Mouse (Mus musculus) neural tube, embryonic 11.5 days (tissue): ENCODE results near the gene Ablim1. TPM values are rescaled to one million over a fixed set of nuclear protein-coding genes. Genes with fewer than 3 reads are reported as not detected.

Experiments used
- ATAC-seq: fragments of 200-750 bp; cut with Nextera tagmentation; 2 replicates; pipeline ENCODE4 v1.8.0; 2017; ENCODE audit warnings: moderate number of reproducible peaks, mild to moderate bottlenecking, moderate TSS enrichment, moderate library complexity; ENCODE audit not compliant: insufficient read depth, low FRiP score, low TSS enrichment
- DNase-seq: peaks from one replicate; pipeline ENCODE4 v3.0.0-alpha.2; 2015; ENCODE audit warnings: low spot score
- H3K27ac ChIP-seq: fragments of 300-500 bp; sonication (generic); 2 replicates; pipeline ENCODE4 v1.5.1; 2014; ENCODE audit warnings: low read depth, mild to moderate bottlenecking, low read length
- H3K27me3 ChIP-seq: fragments of 300-500 bp; sonication (generic); 2 replicates; pipeline ENCODE4 v1.6.1; 2014; ENCODE audit warnings: mild to moderate bottlenecking, low read length, mixed read lengths; ENCODE audit not compliant: control insufficient read depth, insufficient read depth
- H3K36me3 ChIP-seq: fragments of 300-500 bp; sonication (generic); 2 replicates; pipeline ENCODE4 v1.6.1; 2014; ENCODE audit warnings: mild to moderate bottlenecking, low read length, moderate library complexity, mixed read lengths; ENCODE audit not compliant: control insufficient read depth, insufficient read depth
- H3K4me1 ChIP-seq: fragments of 300-500 bp; sonication (generic); 2 replicates; pipeline ENCODE4 v1.6.1; 2014; ENCODE audit warnings: low read length, mixed read lengths; ENCODE audit not compliant: control insufficient read depth, insufficient read depth
- H3K4me2 ChIP-seq: fragments of 300-500 bp; sonication (generic); 2 replicates; pipeline ENCODE4 v1.6.1; 2014; ENCODE audit warnings: low read depth, mild to moderate bottlenecking, moderate library complexity
- H3K4me3 ChIP-seq: fragments of 300-500 bp; sonication (generic); 2 replicates; pipeline ENCODE4 v1.5.1; 2014; ENCODE audit warnings: low read depth, low read length
- H3K9ac ChIP-seq: fragments of 300-500 bp; sonication (generic); 2 replicates; pipeline ENCODE4 v1.6.1; 2014; ENCODE audit warnings: mild to moderate bottlenecking, low read length
- H3K9me3 ChIP-seq: fragments of 300-500 bp; sonication (generic); 2 replicates; pipeline ENCODE4 v1.6.1; 2016; ENCODE audit warnings: low read length; ENCODE audit not compliant: control insufficient read depth
- WGBS: fragments of 180-500 bp; shearing (Covaris S2); extraction: QIAGEN DNeasy Blood & Tissue Kit; methylation state at CpG from one replicate; pipeline ENCODE4 v1.1.7; 2014; 5-methylcytosine and 5-hydroxymethylcytosine counted together
- polyA plus RNA-seq: library from polyadenylated mRNA; unstranded; fragments of >200 nt; fragmentation: Nextera tagmentation; extraction: Ambion mirVana; gene quantifications from 2 replicates; pipeline ENCODE4 v1.2.1, GENCODE M21; 2014

Ablim1 gene
- polyA plus RNA-seq, 1 experiment from 2014 or later: 24.5 TPM

DNA sequence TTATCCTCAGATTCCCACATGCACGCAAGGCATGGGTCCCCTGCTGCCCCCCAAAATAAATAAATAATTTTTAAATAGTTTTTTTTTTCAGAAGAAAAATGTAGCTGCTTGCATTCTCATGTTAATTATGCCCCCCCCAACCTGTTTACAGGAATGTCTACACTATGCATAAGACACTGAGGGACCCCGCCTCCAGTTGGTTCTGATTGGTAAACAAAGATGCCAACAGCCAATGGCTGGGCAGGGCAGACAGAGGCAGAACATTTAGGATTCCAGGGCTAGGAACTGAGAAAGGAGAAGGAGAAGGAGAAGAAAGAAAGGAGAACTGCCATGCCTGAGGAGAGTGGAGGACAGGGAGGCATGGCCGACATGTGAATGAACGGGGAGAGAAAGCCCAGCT, 18.6 kb upstream of the Ablim1 start:
- DNase-seq (no peak), ATAC-seq (no peak)
- 87% methylated on average over 4 of the region's 4 CpGs for WGBS
- H3K4me3 ChIP-seq: no peak overlapping the region
- no peaks in the 10 kb centered on the region for H3K36me3 ChIP-seq
- no peaks in the 10 kb centered on the region for H3K9me3 ChIP-seq
- no peak overlapping the region for H3K27ac ChIP-seq
- H3K9ac ChIP-seq: no peak overlapping the region
- H3K4me1 ChIP-seq: no peaks in the 10 kb centered on the region
- no peaks in the 10 kb centered on the region for H3K27me3 ChIP-seq
- H3K4me2 ChIP-seq: no peak overlapping the region

DNA sequence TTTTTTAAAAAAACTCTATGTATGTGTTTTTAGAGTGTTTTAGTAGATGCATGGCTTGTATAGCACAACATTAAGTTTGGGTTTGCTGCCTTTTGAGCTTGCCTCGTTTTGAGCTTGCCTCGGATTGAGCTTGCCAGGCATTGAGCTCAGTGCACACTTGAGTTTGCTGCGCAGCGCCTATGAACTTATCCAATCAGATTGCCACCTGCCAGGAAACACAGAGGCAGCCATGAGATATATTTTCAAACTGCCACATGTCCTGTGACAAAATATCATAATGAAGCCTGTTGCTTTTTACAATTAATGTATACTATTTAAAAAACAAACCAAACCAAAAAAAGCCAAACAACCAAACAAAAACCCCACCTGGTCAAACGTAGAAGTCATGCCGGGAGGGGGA, 16.5 kb upstream of the Ablim1 start:
- no peaks in the 10 kb centered on the region for H3K27me3 ChIP-seq
- WGBS: 83% methylated on average over 6 of the region's 6 CpGs
- no peak overlapping the region for H3K4me2 ChIP-seq
- ATAC-seq (no peak), DNase-seq (no peak)
- no peak overlapping the region for H3K9ac ChIP-seq
- H3K27ac ChIP-seq: no peak overlapping the region
- no peaks in the 10 kb centered on the region for H3K4me1 ChIP-seq
- no peaks in the 10 kb centered on the region for H3K36me3 ChIP-seq
- H3K4me3 ChIP-seq: no peak overlapping the region
- no peaks in the 10 kb centered on the region for H3K9me3 ChIP-seq

DNA sequence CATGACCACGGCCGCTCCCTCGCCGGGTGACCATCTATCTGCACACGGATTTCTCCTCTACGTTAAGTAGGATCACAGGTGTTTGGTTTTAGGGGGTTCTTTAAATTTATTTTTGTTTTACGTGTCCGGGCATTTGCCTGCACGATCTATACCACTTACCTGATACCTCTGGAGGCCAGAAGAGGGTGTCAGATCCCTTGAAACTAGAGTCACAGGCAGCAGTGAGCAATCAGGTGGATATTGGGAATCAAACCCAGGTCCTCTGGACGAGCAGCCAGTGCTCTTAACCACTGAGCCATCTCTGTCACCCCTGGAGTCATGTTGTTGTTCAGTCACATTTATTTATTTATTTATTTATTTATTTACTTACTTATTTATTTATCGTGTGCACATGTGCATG, 15.6 kb upstream of the Ablim1 start:
- DNase-seq (no peak), ATAC-seq (no peak)
- WGBS: 76% methylated on average over 11 of the region's 11 CpGs
- Histone ChIP-seq H3K4me3 (no peak overlapping the region), H3K4me2 (no peak overlapping the region), H3K4me1 (no peaks in the 10 kb centered on the region), H3K27me3 (no peaks in the 10 kb centered on the region), H3K9ac (no peak overlapping the region), H3K36me3 (no peaks in the 10 kb centered on the region), H3K9me3 (no peaks in the 10 kb centered on the region), H3K27ac (no peak overlapping the region)

DNA sequence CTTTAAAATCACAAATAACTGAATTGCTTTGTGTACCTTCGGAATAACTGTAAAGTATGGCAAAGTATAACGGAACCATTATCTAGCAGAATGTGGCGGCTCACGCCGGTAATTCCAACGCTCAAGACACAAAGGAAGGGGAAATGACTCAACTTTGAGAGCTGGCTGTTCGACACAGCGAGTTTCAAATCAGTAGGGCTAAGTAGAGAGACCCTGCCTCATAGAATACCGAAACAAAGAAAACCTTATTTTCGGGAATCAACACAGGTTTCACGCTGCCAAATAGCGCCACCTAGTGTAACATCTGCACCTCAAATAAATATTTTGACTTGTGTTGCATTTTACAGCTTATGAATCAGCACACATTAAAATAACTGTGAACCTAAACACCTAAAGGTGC, 14.1 kb upstream of the Ablim1 start:
- Histone ChIP-seq H3K9ac (no peak overlapping the region), H3K36me3 (no peaks in the 10 kb centered on the region), H3K9me3 (no peaks in the 10 kb centered on the region), H3K27ac (no peak overlapping the region), H3K4me2 (no peak overlapping the region), H3K4me1 (no peaks in the 10 kb centered on the region), H3K4me3 (no peak overlapping the region), H3K27me3 (no peaks in the 10 kb centered on the region)
- whole genome bisulfite sequencing: 59% methylated on average over 12 of the region's 12 CpGs
- ATAC-seq: no peak
- no peak for DNase-seq

DNA sequence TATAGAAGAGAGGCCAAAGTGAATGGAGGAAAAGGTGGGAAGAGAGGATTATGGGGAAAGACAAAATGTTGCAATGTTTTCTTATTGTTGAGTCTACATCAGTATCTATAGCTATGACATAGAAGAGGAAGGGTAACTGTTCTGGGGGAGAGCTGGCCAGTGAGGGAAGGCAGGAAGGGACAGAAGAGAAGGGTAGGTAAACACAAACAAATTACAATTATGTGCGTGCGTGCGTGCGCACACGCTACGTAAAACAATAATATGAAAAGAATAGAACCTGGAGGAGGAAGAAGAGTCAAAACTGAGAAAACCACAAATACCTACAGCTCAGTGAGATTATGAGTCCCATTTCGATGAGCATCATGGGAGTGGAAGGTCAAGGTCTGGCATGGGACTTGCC, 13.6 kb upstream of the Ablim1 start:
- ATAC-seq: no peak
- Histone ChIP-seq H3K4me2 (no peak overlapping the region), H3K27ac (no peak overlapping the region), H3K4me3 (no peak overlapping the region), H3K4me1 (no peaks in the 10 kb centered on the region), H3K27me3 (no peaks in the 10 kb centered on the region), H3K9me3 (no peaks in the 10 kb centered on the region), H3K9ac (no peak overlapping the region), H3K36me3 (no peaks in the 10 kb centered on the region)
- WGBS: 94% methylated on average over 7 of the region's 7 CpGs
- no peak for DNase-seq

DNA sequence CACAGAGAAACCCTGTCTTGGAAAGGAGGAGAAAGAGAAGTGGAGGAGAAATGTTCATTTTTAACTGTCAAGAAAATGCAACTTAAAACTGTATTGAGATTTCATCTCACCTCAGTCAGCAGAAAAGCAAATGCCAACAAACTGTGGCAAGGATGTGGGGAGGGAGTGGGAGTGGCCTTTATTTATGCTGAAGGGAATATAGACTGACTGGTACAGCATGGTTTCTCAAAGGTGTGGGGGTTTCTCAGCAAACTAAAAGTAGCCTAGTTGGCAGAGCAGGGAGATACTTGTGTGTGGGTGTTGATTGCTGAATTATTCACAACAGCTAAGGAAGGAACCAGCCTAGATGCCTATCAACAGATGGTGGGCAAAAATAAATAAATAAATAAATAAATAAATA, 13.0 kb upstream of the Ablim1 start:
- no peak for ATAC-seq
- no peaks in the 10 kb centered on the region for H3K36me3 ChIP-seq

DNA sequence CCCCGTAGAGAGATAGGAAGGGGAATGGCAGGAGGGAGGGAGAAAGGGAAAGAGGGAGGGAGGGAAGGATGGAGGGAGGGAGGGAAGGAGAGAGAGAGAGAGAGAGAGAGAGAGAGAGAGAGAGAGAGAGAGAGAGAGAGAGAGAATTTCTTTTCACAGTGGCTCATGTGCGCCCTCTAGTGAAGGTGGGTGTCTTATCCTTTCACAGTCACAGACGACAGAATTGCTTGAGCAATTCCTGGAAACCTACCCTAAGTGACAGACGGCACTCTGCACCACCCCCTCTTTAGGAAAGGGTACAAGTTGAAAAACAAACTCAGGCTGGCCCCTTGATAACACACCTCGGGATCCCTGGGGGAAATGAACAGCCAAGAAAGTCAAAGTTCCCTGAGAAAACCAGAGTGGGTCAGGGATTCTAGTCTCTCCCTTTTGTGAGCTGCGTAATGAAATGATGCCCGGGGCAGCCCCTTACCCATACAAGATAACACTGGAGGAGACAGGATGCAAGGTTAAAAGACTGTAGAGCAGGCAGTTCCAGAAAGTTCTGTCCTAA, 11.1 kb upstream of the Ablim1 start:
- H3K4me3 ChIP-seq: no peak overlapping the region
- H3K9ac ChIP-seq: no peak overlapping the region
- no peaks in the 10 kb centered on the region for H3K4me1 ChIP-seq
- H3K36me3 ChIP-seq: no peaks in the 10 kb centered on the region
- no peaks in the 10 kb centered on the region for H3K27me3 ChIP-seq
- H3K27ac ChIP-seq: no peak overlapping the region
- ATAC-seq: no peak
- 34% methylated on average over 7 of the region's 7 CpGs for WGBS
- no peaks in the 10 kb centered on the region for H3K9me3 ChIP-seq
- peak; percentile 71 for DNase-seq
- H3K4me2 ChIP-seq: no peak overlapping the region

More for the DNA sequence above, 13.0 kb upstream of the Ablim1 start:
- Histone ChIP-seq H3K9ac (no peak overlapping the region), H3K27ac (no peak overlapping the region), H3K4me1 (no peaks in the 10 kb centered on the region), H3K4me3 (no peak overlapping the region), H3K9me3 (no peaks in the 10 kb centered on the region), H3K4me2 (no peak overlapping the region), H3K27me3 (no peaks in the 10 kb centered on the region)
- no peak for DNase-seq

DNA sequence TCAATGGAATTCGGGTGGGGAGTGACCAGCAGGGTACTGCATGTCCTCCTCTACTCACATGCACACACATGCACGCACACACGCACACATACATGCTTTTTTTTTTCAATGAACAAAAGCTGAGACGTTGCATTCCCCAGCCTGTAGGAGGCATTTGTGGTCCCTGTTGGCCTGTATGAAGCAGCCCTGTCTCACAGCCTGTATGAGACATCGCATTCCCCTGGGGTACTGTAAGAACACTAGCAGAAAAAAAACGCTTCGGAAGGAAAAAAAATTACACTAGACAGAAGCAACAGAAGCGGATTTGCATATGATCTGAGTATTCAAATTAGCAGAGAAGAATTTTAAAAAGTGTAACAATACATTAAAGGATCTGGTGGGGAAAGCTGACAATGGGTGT, 8.4 kb upstream of the Ablim1 start:
- Histone ChIP-seq H3K4me1 (no peaks in the 10 kb centered on the region), H3K27ac (no peak overlapping the region), H3K4me2 (no peak overlapping the region), H3K9ac (no peak overlapping the region), H3K9me3 (no peaks in the 10 kb centered on the region; the same call in 1 of the 2 replicates), H3K4me3 (no peak overlapping the region), H3K27me3 (no peaks in the 10 kb centered on the region), H3K36me3 (no peaks in the 10 kb centered on the region)
- ATAC-seq (no peak), DNase-seq (no peak)
- 85% methylated on average over 8 of the region's 8 CpGs for WGBS

DNA sequence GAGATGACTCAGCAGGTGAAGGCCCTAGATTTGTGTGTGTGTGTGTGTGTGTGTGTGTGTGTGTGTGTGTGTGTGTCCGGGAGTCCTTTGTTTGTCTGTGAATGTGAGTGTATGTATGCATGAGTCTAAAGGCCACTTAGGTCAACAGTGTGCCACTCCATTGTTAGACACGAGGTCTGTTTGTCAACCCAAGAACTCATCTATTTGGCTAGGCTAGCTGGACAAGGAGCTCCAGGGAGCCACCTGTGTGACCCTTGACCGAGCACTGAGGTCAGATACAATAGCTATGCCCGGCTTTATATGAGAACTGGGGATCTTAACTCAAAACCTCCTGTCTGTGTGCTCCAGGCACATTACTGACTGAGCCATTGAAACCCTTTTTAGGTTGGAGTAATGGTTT, 7.8 kb upstream of the Ablim1 start:
- Histone ChIP-seq H3K27ac (no peak overlapping the region), H3K4me2 (no peak overlapping the region), H3K4me3 (no peak overlapping the region), H3K4me1 (no peaks in the 10 kb centered on the region), H3K27me3 (no peaks in the 10 kb centered on the region), H3K9ac (no peak overlapping the region), H3K9me3 (no peaks in the 10 kb centered on the region; the same call in 1 of the 2 replicates), H3K36me3 (no peaks in the 10 kb centered on the region)
- ATAC-seq (no peak), DNase-seq (no peak)
- WGBS: 74% methylated on average over 4 of the region's 4 CpGs
